Mouse (Mus musculus) megakaryocyte progenitor cell, adult 5-6 weeks (primary cell): ENCODE results near the gene Hist1h2bm. TPM values are rescaled to one million over a fixed set of nuclear protein-coding genes. Genes with fewer than 3 reads are reported as not detected.

ENCODE experiments used
- total RNA-seq, 2 experiments: library from RNA; stranded (forward) in 1 of 2; stranded (reverse) in 1 of 2; fragments of 157-497, 149-512 nt in 1 of 2; fragments of 200-1000 nt in 1 of 2; gene quantifications; 2 replicates each; pipeline versions ENCODE4 v1.2.3 to v1.2.4; 2015 to 2017

The Hist1h2bm gene
- total RNA-seq, 2 experiments from 2014 or later: 137 to 542 TPM

Other genes with a start within 250 kb of the Hist1h2bm start
Only the 30 nearest of the 31 such genes appear.
- not detected in 2 replicates for gene Gm10065, start 242.6 kb upstream of the Hist1h2bm start, total RNA-seq (2015)
- gene Gm10065, start 242.6 kb upstream of the Hist1h2bm start, total RNA-seq (2017): not detected in 2 replicates
- gene AK157302, start 226.8 kb upstream of the Hist1h2bm start, total RNA-seq (2015): 0.20 and 0.27 TPM in 2 replicates
- gene AK157302, start 226.8 kb upstream of the Hist1h2bm start, total RNA-seq (2017): 0.12 and 0.14 TPM in 2 replicates
- 7.1 and 8.8 TPM in 2 replicates for gene Gm11273, start 220.6 kb upstream of the Hist1h2bm start, total RNA-seq (2015)
- gene Gm11273, start 220.6 kb upstream of the Hist1h2bm start, total RNA-seq (2017): 2.2 and 7.0 TPM in 2 replicates
- gene Zkscan8, start 190.9 kb upstream of the Hist1h2bm start, total RNA-seq (2015): 8.4 and 13.7 TPM in 2 replicates
- gene Zkscan8, start 190.9 kb upstream of the Hist1h2bm start, total RNA-seq (2017): 7.7 and 9.8 TPM in 2 replicates
- gene Olfr1366, start 179.2 kb upstream of the Hist1h2bm start, total RNA-seq (2015): not detected in 2 replicates
- not detected in 2 replicates for gene Olfr1366, start 179.2 kb upstream of the Hist1h2bm start, total RNA-seq (2017)
- gene Olfr1535, start 162.2 kb upstream of the Hist1h2bm start, total RNA-seq (2015): not detected in 2 replicates
- gene Olfr1535, start 162.2 kb upstream of the Hist1h2bm start, total RNA-seq (2017): not detected in 2 replicates
- gene Olfr1364, start 140.3 kb upstream of the Hist1h2bm start, total RNA-seq (2015): not detected in 2 replicates
- not detected in 2 replicates for gene Olfr1364, start 140.3 kb upstream of the Hist1h2bm start, total RNA-seq (2017)
- not detected in 2 replicates for gene Olfr1362, start 108.0 kb upstream of the Hist1h2bm start, total RNA-seq (2015)
- gene Olfr1362, start 108.0 kb upstream of the Hist1h2bm start, total RNA-seq (2017): not detected in 2 replicates
- gene Olfr11, start 79.5 kb upstream of the Hist1h2bm start, total RNA-seq (2015): not detected in 2 replicates
- not detected in 2 replicates for gene Olfr11, start 79.5 kb upstream of the Hist1h2bm start, total RNA-seq (2017)
- gene Olfr1361, start 58.7 kb upstream of the Hist1h2bm start, total RNA-seq (2015): not detected in 2 replicates
- gene Olfr1361, start 58.7 kb upstream of the Hist1h2bm start, total RNA-seq (2017): not detected in 2 replicates
- not detected in 2 replicates for gene Olfr1360, start 44.6 kb upstream of the Hist1h2bm start, total RNA-seq (2015)
- gene Olfr1360, start 44.6 kb upstream of the Hist1h2bm start, total RNA-seq (2017): not detected in 2 replicates
- gene Olfr1359, start 23.9 kb upstream of the Hist1h2bm start, total RNA-seq (2015): not detected in 2 replicates
- not detected in 2 replicates for gene Olfr1359, start 23.9 kb upstream of the Hist1h2bm start, total RNA-seq (2017)
- gene Hist1h2bl, start 5.9 kb upstream of the Hist1h2bm start, total RNA-seq (2015): 264 and 265 TPM in 2 replicates
- gene Hist1h2bl, start 5.9 kb upstream of the Hist1h2bm start, total RNA-seq (2017): 396 and 423 TPM in 2 replicates
- gene Hist1h2ai, start 5.6 kb upstream of the Hist1h2bm start, total RNA-seq (2015): 2.0 and 5.0 TPM in 2 replicates
- 2,894 and 3,659 TPM in 2 replicates for gene Hist1h2ai, start 5.6 kb upstream of the Hist1h2bm start, total RNA-seq (2017)
- 35.1 and 67.8 TPM in 2 replicates for gene Hist1h3h, start 4.4 kb upstream of the Hist1h2bm start, total RNA-seq (2015)
- 208 and 295 TPM in 2 replicates for gene Hist1h3h, start 4.4 kb upstream of the Hist1h2bm start, total RNA-seq (2017)
- gene Hist1h4j, start 13.0 kb downstream of the Hist1h2bm start, total RNA-seq (2015): 3.0 and 6.7 TPM in 2 replicates
- 303 and 332 TPM in 2 replicates for gene Hist1h4j, start 13.0 kb downstream of the Hist1h2bm start, total RNA-seq (2017)
- 58.4 and 76.4 TPM in 2 replicates for gene Hist1h4k, start 28.5 kb downstream of the Hist1h2bm start, total RNA-seq (2015)
- gene Hist1h4k, start 28.5 kb downstream of the Hist1h2bm start, total RNA-seq (2017): 2,633 and 2,646 TPM in 2 replicates
- 79.0 and 135 TPM in 2 replicates for gene Hist1h2ak, start 31.8 kb downstream of the Hist1h2bm start, total RNA-seq (2015)
- 1,123 and 1,182 TPM in 2 replicates for gene Hist1h2ak, start 31.8 kb downstream of the Hist1h2bm start, total RNA-seq (2017)
- 350 and 353 TPM in 2 replicates for gene Hist1h2bn, start 32.1 kb downstream of the Hist1h2bm start, total RNA-seq (2015)
- gene Hist1h2bn, start 32.1 kb downstream of the Hist1h2bm start, total RNA-seq (2017): 1,312 and 1,339 TPM in 2 replicates
- gene Hist1h1b, start 58.6 kb downstream of the Hist1h2bm start, total RNA-seq (2015): 614 and 670 TPM in 2 replicates
- 1,549 and 1,625 TPM in 2 replicates for gene Hist1h1b, start 58.6 kb downstream of the Hist1h2bm start, total RNA-seq (2017)
- gene Hist1h3i, start 61.3 kb downstream of the Hist1h2bm start, total RNA-seq (2015): 244 and 246 TPM in 2 replicates
- gene Hist1h3i, start 61.3 kb downstream of the Hist1h2bm start, total RNA-seq (2017): 294 and 383 TPM in 2 replicates
- gene Hist1h2an, start 65.2 kb downstream of the Hist1h2bm start, total RNA-seq (2015): 1.2 and 2.1 TPM in 2 replicates
- 859 and 860 TPM in 2 replicates for gene Hist1h2an, start 65.2 kb downstream of the Hist1h2bm start, total RNA-seq (2017)
- gene Hist1h2bp, start 65.4 kb downstream of the Hist1h2bm start, total RNA-seq (2015): 10.4 and 19.9 TPM in 2 replicates
- gene Hist1h2bp, start 65.4 kb downstream of the Hist1h2bm start, total RNA-seq (2017): 37.0 and 43.7 TPM in 2 replicates
- gene Hist1h2bq, start 88.2 kb downstream of the Hist1h2bm start, total RNA-seq (2015): 394 and 411 TPM in 2 replicates
- 220 and 363 TPM in 2 replicates for gene Hist1h2bq, start 88.2 kb downstream of the Hist1h2bm start, total RNA-seq (2017)
- 115 and 180 TPM in 2 replicates for gene Hist1h2ao, start 88.4 kb downstream of the Hist1h2bm start, total RNA-seq (2015)
- gene Hist1h2ao, start 88.4 kb downstream of the Hist1h2bm start, total RNA-seq (2017): 633 TPM in 1 of 2 replicates, not detected in the other
- 53.3 and 56.3 TPM in 2 replicates for gene Hist1h4m, start 89.7 kb downstream of the Hist1h2bm start, total RNA-seq (2015)
- gene Hist1h4m, start 89.7 kb downstream of the Hist1h2bm start, total RNA-seq (2017): 2,437 and 3,070 TPM in 2 replicates
- 48.7 and 53.0 TPM in 2 replicates for gene Hist1h4n, start 110.2 kb downstream of the Hist1h2bm start, total RNA-seq (2015)
- gene Hist1h4n, start 110.2 kb downstream of the Hist1h2bm start, total RNA-seq (2017): 1,698 and 2,087 TPM in 2 replicates
- 93.0 and 127 TPM in 2 replicates for gene Hist1h2ap, start 111.5 kb downstream of the Hist1h2bm start, total RNA-seq (2015)
- 3,573 and 4,575 TPM in 2 replicates for gene Hist1h2ap, start 111.5 kb downstream of the Hist1h2bm start, total RNA-seq (2017)
- 378 and 381 TPM in 2 replicates for gene Hist1h2br, start 111.7 kb downstream of the Hist1h2bm start, total RNA-seq (2015)
- gene Hist1h2br, start 111.7 kb downstream of the Hist1h2bm start, total RNA-seq (2017): 447 and 545 TPM in 2 replicates
- gene Zfp184, start 223.1 kb downstream of the Hist1h2bm start, total RNA-seq (2015): 13.3 and 16.1 TPM in 2 replicates
- 9.2 and 15.1 TPM in 2 replicates for gene Zfp184, start 223.1 kb downstream of the Hist1h2bm start, total RNA-seq (2017)